20 mouse cellular contexts compared by ENCODE assay signal in genomic region chr8:61769340-61769879, GRCm38 (mm10).
DNase-seq lines count a peak whose midpoint lies in the region; ATAC-seq lines count a peak whose summit lies in the region.
"Had no signal": no experiment of that assay in that cellular context is flagged by ENCODE, and none has a peak within 500 bp of the region (broad histone marks: within the 10 kb centered on the region; RNA-seq: fewer than 3 reads in every experiment).

No protein-coding gene starts in this region.

- H3K27me3 ChIP-seq in lung, embryonic 16.5 days (ENCODE audit: control insufficient read depth, insufficient read depth, low read depth, low read length), result no peaks in the 10 kb centered on the region
- H3K27me3 ChIP-seq in limb, embryonic 13.5 days, result no peaks in the 10 kb centered on the region
- H3K27me3 ChIP-seq: hindbrain, embryonic 15.5 days; megakaryocyte, embryonic 14.5 days had no signal

- no peaks in the 10 kb centered on the region for H3K36me3 ChIP-seq in lung, embryonic 16.5 days (ENCODE audit: control insufficient read depth, insufficient read depth, low read length)
- no peaks in the 10 kb centered on the region for H3K36me3 ChIP-seq in limb, embryonic 13.5 days
- H3K36me3 ChIP-seq: forebrain, embryonic 10.5 days; hindbrain, embryonic 15.5 days had no signal

- WGBS in lung, embryonic 16.5 days, result 50% methylated on average over 5 of the region's 5 CpGs
- 32% methylated on average over 5 of the region's 5 CpGs for WGBS in limb, embryonic 13.5 days

- no peak overlapping the region for H3K4me2 ChIP-seq in lung, embryonic 16.5 days (ENCODE audit: low read depth, low read length)
- H3K4me2 ChIP-seq in limb, embryonic 13.5 days (replicated peaks), result no peak overlapping the region
- H3K4me2 ChIP-seq: hindbrain, embryonic 15.5 days had no signal

- no peaks in the 10 kb centered on the region for H3K9me3 ChIP-seq in lung, embryonic 16.5 days (ENCODE audit: control insufficient read depth, low read length)
- H3K9me3 ChIP-seq in limb, embryonic 13.5 days, result no peaks in the 10 kb centered on the region
- H3K9me3 ChIP-seq: forebrain, embryonic 10.5 days; hindbrain, embryonic 15.5 days had no signal

- no peak overlapping the region for H3K9ac ChIP-seq in lung, embryonic 16.5 days (ENCODE audit: low read length)
- H3K9ac ChIP-seq in limb, embryonic 13.5 days, result no peak overlapping the region
- H3K9ac ChIP-seq: forebrain, postnatal 0 days; hindbrain, embryonic 15.5 days had no signal

- ATAC-seq in lung, embryonic 16.5 days (ENCODE audit: low read depth), result 0 out of 2 replicates have a peak, but pooled peaks have one; percentile 5
- ATAC-seq in limb, embryonic 13.5 days (ENCODE audit: low FRiP score, low read depth), result peak; percentile 55
- no peak for ATAC-seq in granulocyte monocyte progenitor cell, adult 5-6 weeks (replicated peaks; ENCODE audit: poor library complexity, severe bottlenecking)
- ATAC-seq: forebrain, postnatal 0 days had no signal

- no peak overlapping the region for H3K4me3 ChIP-seq in lung, embryonic 16.5 days (ENCODE audit: low read length)
- H3K4me3 ChIP-seq in limb, embryonic 13.5 days, result no peak overlapping the region
- H3K4me3 ChIP-seq: forebrain, embryonic 10.5 days; hindbrain, embryonic 15.5 days; megakaryocyte, embryonic 14.5 days had no signal

- H3K4me1 ChIP-seq in lung, embryonic 16.5 days (replicated peaks; ENCODE audit: control insufficient read depth, insufficient read depth, low read length), result no peaks in the 10 kb centered on the region
- H3K4me1 ChIP-seq in limb, embryonic 13.5 days, result peaks cover 6% of the 10 kb centered on the region
- H3K4me1 ChIP-seq: forebrain, embryonic 10.5 days; hindbrain, embryonic 15.5 days; megakaryocyte, embryonic 14.5 days had no signal

- no peak for DNase-seq in lung, postnatal 10 days
- peak; percentile 50 for DNase-seq in embryo, embryonic 10.5 days (ENCODE audit: low spot score)
- DNase-seq in spleen, postnatal 10 days (ENCODE audit: low spot score in 2 of 2), result no peak
- DNase-seq in MN1 (ENCODE audit: low spot score), result no peak
- DNase-seq: adrenal gland, postnatal 36 days; cerebellum, adult 9-11 months; forebrain, postnatal 0 days; gastrocnemius, postnatal 14 days; kidney, adult 2 months; kidney, postnatal 10 days; lung, postnatal 36 days; midbrain, embryonic 14.5 days; right cerebral cortex, postnatal 14 days; spleen, adult 18-20 months had no signal

- no peak overlapping the region for H3K27ac ChIP-seq in lung, embryonic 16.5 days (ENCODE audit: low read length)
- peak overlapping the region; percentile 72 for H3K27ac ChIP-seq in limb, embryonic 13.5 days
- H3K27ac ChIP-seq: forebrain, embryonic 10.5 days; hindbrain, embryonic 15.5 days had no signal
